Mouse (Mus musculus) E14TG2a.4 (cell line): ENCODE measurements around the gene Hscb.

Experiments used
- CTCF ChIP-seq: conservative IDR thresholded peaks from 2 replicates; pipeline ENCODE4 v1.5.1; 2014; ENCODE audit warnings: low read length
- NANOG ChIP-seq: IDR thresholded peaks from 2 replicates; pipeline ENCODE4 v1.6.1; 2014; ENCODE audit warnings: borderline replicate concordance, low read length, mixed read lengths

DNA sequence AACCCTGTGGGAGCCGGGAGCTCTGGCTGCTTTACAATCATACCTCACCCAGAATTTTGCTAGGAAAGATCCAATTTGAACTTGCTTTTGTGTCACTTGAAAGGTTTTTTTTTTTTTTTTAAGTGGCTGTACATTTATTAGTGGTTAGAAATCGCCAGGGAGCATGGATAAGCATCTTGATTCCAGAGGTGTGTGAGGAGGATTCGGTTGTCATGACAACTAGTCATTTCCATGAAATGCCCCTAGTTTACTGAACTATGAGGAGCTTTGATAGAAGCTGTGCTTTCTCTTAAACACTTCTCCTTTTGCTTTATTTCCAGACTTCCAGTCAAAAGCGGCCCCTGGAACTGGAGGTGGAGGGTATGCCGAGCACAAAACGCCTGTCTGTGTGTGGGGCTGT lies 33.6 kb upstream of the Hscb start:
- TF ChIP-seq CTCF (no peak), NANOG (no peak)
